Mouse (Mus musculus) cortical plate, adult 2 months (tissue): ENCODE results near the gene Zfp821.

Source experiments
- CTCF ChIP-seq: fragments of 200-500 bp; IDR thresholded peaks from 2 replicates; pipeline ENCODE4 v1.5.1; 2011; ENCODE audit warnings: mild to moderate bottlenecking, control low read depth, low read length; ENCODE audit not compliant: insufficient read depth; ENCODE audit errors: extremely low read depth
- POLR2A ChIP-seq: fragments of 200-500 bp; IDR thresholded peaks from 2 replicates; pipeline ENCODE4 v1.6.1; 2011; ENCODE audit warnings: mild to moderate bottlenecking, low read length, control low read depth; ENCODE audit not compliant: insufficient read depth; ENCODE audit errors: extremely low read depth

GRCm38 (mm10) chr8:109760221-109760620, 54.9 kb downstream of the Zfp821 start:
- no peak for TF ChIP-seq CTCF
- TF ChIP-seq POLR2A: no peak
